Mouse (Mus musculus): ENCODE results near the gene Mmp23. TPM values are rescaled to one million over a fixed set of nuclear protein-coding genes. Genes with fewer than 3 reads are reported as not detected.
A peak's percentile ranks its signal among the peaks of the same experiment; 100 is the strongest.

The Mmp23 gene
- polyA plus RNA-seq, 2 experiments = 19.8 to 34.7 TPM

GRCm38 (mm10) chr4:155654183-155654455 is 935 bp upstream of the Mmp23 start:
- peaks cover 53% of the 10 kb centered on the region for H3K27me3 ChIP-seq (ENCODE audit: control insufficient read depth, insufficient read depth, low read length)
- peak overlapping the region; percentile 38; the same call in 1 of the 2 replicates for H3K9ac ChIP-seq (ENCODE audit: low read depth, low read length, severe bottlenecking)

GRCm38 (mm10) chr4:155653451-155654182 is 433 bp upstream of the Mmp23 start:
- Histone ChIP-seq H3K9me3 (ENCODE audit: control insufficient read depth, low read length) (no peaks in the 10 kb centered on the region), H3K4me1 (ENCODE audit: control insufficient read depth, insufficient read depth, low read length) (peaks cover 28% of the 10 kb centered on the region), H3K27ac (replicated peaks; ENCODE audit: low read depth, low read length) (no peak overlapping the region), H3K4me3 (replicated peaks; ENCODE audit: low read length) (peak overlapping the region; percentile 44), H3K27me3 (ENCODE audit: control insufficient read depth, insufficient read depth, low read length) (peaks cover 53% of the 10 kb centered on the region), H3K9ac (ENCODE audit: low read depth, low read length, severe bottlenecking) (peak overlapping the region; percentile 66), H3K4me2 (replicated peaks; ENCODE audit: low read depth, low read length, severe bottlenecking) (peak overlapping the region; percentile 94), H3K36me3 (ENCODE audit: control insufficient read depth, insufficient read depth, low read length) (peaks cover 54% of the 10 kb centered on the region)
- WGBS = 2% methylated on average over 31 of the region's 31 CpGs
- TF ChIP-seq POLR2A (IDR thresholded peaks at IDR 0.05; ENCODE audit: borderline replicate concordance, extremely low read depth, insufficient read depth, insufficient read length) = no peak
- no peak for DNase-seq (ENCODE audit: low spot score)
- peak; percentile 35; the same call in 1 of the 2 replicates for ATAC-seq (ENCODE audit: low FRiP score, low read depth)

More at GRCm38 (mm10) chr4:155654183-155654455, 935 bp upstream of the Mmp23 start:
- WGBS = 5% methylated on average over 6 of the region's 6 CpGs
- H3K4me2 ChIP-seq (replicated peaks; ENCODE audit: low read depth, low read length, severe bottlenecking) = peak overlapping the region; percentile 94
- H3K27ac ChIP-seq (replicated peaks; ENCODE audit: low read depth, low read length) = no peak overlapping the region
- ATAC-seq (ENCODE audit: low FRiP score, low read depth) (0 out of 2 replicates have a peak, but pooled peaks have one; percentile 5), DNase-seq (ENCODE audit: low spot score) (no peak)
- H3K4me3 ChIP-seq (replicated peaks; ENCODE audit: low read length) = peak overlapping the region; percentile 44
- H3K4me1 ChIP-seq (ENCODE audit: control insufficient read depth, insufficient read depth, low read length) = peaks cover 28% of the 10 kb centered on the region
- no peaks in the 10 kb centered on the region for H3K9me3 ChIP-seq (ENCODE audit: control insufficient read depth, low read length)
- H3K36me3 ChIP-seq (ENCODE audit: control insufficient read depth, insufficient read depth, low read length) = peaks cover 54% of the 10 kb centered on the region
- TF ChIP-seq POLR2A (IDR thresholded peaks at IDR 0.05; ENCODE audit: borderline replicate concordance, extremely low read depth, insufficient read depth, insufficient read length) = no peak

GRCm38 (mm10) chr4:155652283-155653085 is 700 bp downstream of the Mmp23 start:
- Histone ChIP-seq H3K9me3 (ENCODE audit: control insufficient read depth, low read length) (no peaks in the 10 kb centered on the region), H3K27me3 (ENCODE audit: control insufficient read depth, insufficient read depth, low read length) (peaks cover 53% of the 10 kb centered on the region), H3K4me2 (replicated peaks; ENCODE audit: low read depth, low read length, severe bottlenecking) (peak overlapping the region; percentile 94), H3K27ac (replicated peaks; ENCODE audit: low read depth, low read length) (no peak overlapping the region), H3K9ac (ENCODE audit: low read depth, low read length, severe bottlenecking) (peak overlapping the region; percentile 66), H3K36me3 (ENCODE audit: control insufficient read depth, insufficient read depth, low read length) (peaks cover 57% of the 10 kb centered on the region), H3K4me1 (ENCODE audit: control insufficient read depth, insufficient read depth, low read length) (peaks cover 28% of the 10 kb centered on the region), H3K4me3 (replicated peaks; ENCODE audit: low read length) (peak overlapping the region; percentile 44)
- ATAC-seq (ENCODE audit: low FRiP score, low read depth) (no peak), DNase-seq (ENCODE audit: low spot score) (no peak)
- TF ChIP-seq POLR2A (IDR thresholded peaks at IDR 0.05; ENCODE audit: borderline replicate concordance, extremely low read depth, insufficient read depth, insufficient read length) = no peak
- 22% methylated on average over 35 of the region's 36 CpGs for WGBS

GRCm38 (mm10) chr4:155651553-155652269 is 1.5 kb downstream of the Mmp23 start:
- Histone ChIP-seq H3K9me3 (ENCODE audit: control insufficient read depth, low read length) (no peaks in the 10 kb centered on the region), H3K4me3 (replicated peaks; ENCODE audit: low read length) (no peak overlapping the region), H3K36me3 (ENCODE audit: control insufficient read depth, insufficient read depth, low read length) (peaks cover 57% of the 10 kb centered on the region), H3K9ac (ENCODE audit: low read depth, low read length, severe bottlenecking) (no peak overlapping the region), H3K27me3 (ENCODE audit: control insufficient read depth, insufficient read depth, low read length) (peaks cover 53% of the 10 kb centered on the region), H3K4me1 (ENCODE audit: control insufficient read depth, insufficient read depth, low read length) (peaks cover 28% of the 10 kb centered on the region), H3K27ac (replicated peaks; ENCODE audit: low read depth, low read length) (no peak overlapping the region), H3K4me2 (replicated peaks; ENCODE audit: low read depth, low read length, severe bottlenecking) (peak overlapping the region; percentile 94; the same call in 1 of the 2 replicates)
- WGBS = 62% methylated on average over 15 of the region's 15 CpGs
- DNase-seq (ENCODE audit: low spot score) = no peak
- TF ChIP-seq POLR2A (IDR thresholded peaks at IDR 0.05; ENCODE audit: borderline replicate concordance, extremely low read depth, insufficient read depth, insufficient read length) = no peak
- ATAC-seq (ENCODE audit: low FRiP score, low read depth) = no peak

- Histone ChIP-seq H3K36me3 (ENCODE audit: control insufficient read depth, insufficient read depth, low read length) (peaks cover 63% of the 10 kb centered on the region), H3K27me3 (ENCODE audit: control insufficient read depth, insufficient read depth, low read length) (peaks cover 36% of the 10 kb centered on the region), H3K9me3 (ENCODE audit: control insufficient read depth, low read length) (no peaks in the 10 kb centered on the region), H3K4me2 (replicated peaks; ENCODE audit: low read depth, low read length, severe bottlenecking) (no peak overlapping the region), H3K9ac (ENCODE audit: low read depth, low read length, severe bottlenecking) (no peak overlapping the region), H3K4me3 (replicated peaks; ENCODE audit: low read length) (no peak overlapping the region), H3K27ac (replicated peaks; ENCODE audit: low read depth, low read length) (no peak overlapping the region), H3K4me1 (ENCODE audit: control insufficient read depth, insufficient read depth, low read length) (peaks cover 19% of the 10 kb centered on the region)
- no peak for TF ChIP-seq POLR2A (IDR thresholded peaks at IDR 0.05; ENCODE audit: borderline replicate concordance, extremely low read depth, insufficient read depth, insufficient read length)
- WGBS = 93% methylated on average over 11 of the region's 11 CpGs
- DNase-seq (ENCODE audit: low spot score) (no peak), ATAC-seq (ENCODE audit: low FRiP score, low read depth) (no peak)
Measured at GRCm38 (mm10) chr4:155649355-155649754, 3.8 kb downstream of the Mmp23 start.
